Mouse (Mus musculus): ENCODE data around the gene Btbd9. TPM values are rescaled to one million over a fixed set of nuclear protein-coding genes. Genes with fewer than 3 reads are reported as not detected.

Btbd9 gene
- total and polyA plus RNA-seq, 3 experiments: 24.7 to 33.8 TPM; not detected in 1

- Histone ChIP-seq H3K9me3 (replicated peaks; ENCODE audit: insufficient read depth, low read length) (no peaks in the 10 kb centered on the region), H3K4me3 (ENCODE audit: control insufficient read depth in 1 of 2, insufficient read depth in 1 of 2, low read depth in 2 of 2, low read length in 2 of 2) (no peak overlapping the region), H3K27ac (ENCODE audit: control insufficient read depth, low read depth, low read length) (no peak overlapping the region), H3K36me3 (ENCODE audit: control insufficient read depth in 1 of 2, insufficient read depth in 2 of 2, low read length in 2 of 2) (no peaks in the 10 kb centered on the region), H3K27me3 (ENCODE audit: control insufficient read depth in 1 of 2, insufficient read depth in 2 of 2, low read length in 2 of 2) (no peaks in the 10 kb centered on the region), H3K4me1 (ENCODE audit: control insufficient read depth in 1 of 2, insufficient read depth in 2 of 2, low read length in 2 of 2) (no peaks in the 10 kb centered on the region), H3K9ac (ENCODE audit: control insufficient read depth, low read depth, low read length, poor library complexity, severe bottlenecking) (no peak overlapping the region), H3K79me2 (ENCODE audit: control insufficient read depth, insufficient read depth, low read length, poor library complexity) (no peaks in the 10 kb centered on the region)
- no peak for DNase-seq (ENCODE audit: low read depth, low spot score)
- TF ChIP-seq GABPA (IDR thresholded peaks at IDR 0.05; ENCODE audit: low read depth, low read length) (no peak), HCFC1 (IDR thresholded peaks at IDR 0.05; ENCODE audit: low read depth, low read length) (no peak), POLR2AphosphoS2 (IDR thresholded peaks at IDR 0.05; ENCODE audit: low read length) (no peak), MAFK (IDR thresholded peaks at IDR 0.05; ENCODE audit: borderline replicate concordance, low read depth, low read length) (no peak), MAZ (IDR thresholded peaks at IDR 0.05; ENCODE audit: low read depth, low read length) (no peak), POLR2A (IDR thresholded peaks at IDR 0.05; ENCODE audit: control insufficient read depth in 1 of 2, insufficient read depth in 1 of 2, low read depth in 1 of 2, low read length in 2 of 2, poor library complexity in 1 of 2) (no peak), MYB (IDR thresholded peaks at IDR 0.05; ENCODE audit: low read depth, low read length) (no peak)
These were observed 220.9 kb downstream of the Btbd9 start for GRCm38 (mm10) chr17:30355431-30355830.

GRCm38 (mm10) chr17:30354381-30354780 is 221.9 kb downstream of the Btbd9 start:
- no peak for TF ChIP-seq ZNF384 (IDR thresholded peaks at IDR 0.05; ENCODE audit: low read depth, low read length)
- Histone ChIP-seq H3K9me3 (replicated peaks; ENCODE audit: insufficient read depth, low read length) (no peaks in the 10 kb centered on the region), H3K27me3 (ENCODE audit: control insufficient read depth in 1 of 2, insufficient read depth in 2 of 2, low read length in 2 of 2) (no peaks in the 10 kb centered on the region), H3K4me3 (ENCODE audit: control insufficient read depth in 1 of 2, insufficient read depth in 1 of 2, low read depth in 2 of 2, low read length in 2 of 2) (no peak overlapping the region), H3K27ac (ENCODE audit: control insufficient read depth, low read depth, low read length) (no peak overlapping the region), H3K4me1 (ENCODE audit: control insufficient read depth in 1 of 2, insufficient read depth in 2 of 2, low read length in 2 of 2) (peaks cover 0 to 1% of the 10 kb centered on the region in 2 experiments; a peak in 2 of 4 replicates), H3K9ac (ENCODE audit: control insufficient read depth, low read depth, low read length, poor library complexity, severe bottlenecking) (no peak overlapping the region), H3K36me3 (ENCODE audit: control insufficient read depth in 1 of 2, insufficient read depth in 2 of 2, low read length in 2 of 2) (peaks cover 0 to 4% of the 10 kb centered on the region in 2 experiments; a peak in 2 of 4 replicates), H3K79me2 (ENCODE audit: control insufficient read depth, insufficient read depth, low read length, poor library complexity) (no peaks in the 10 kb centered on the region)
- DNase-seq (ENCODE audit: low read depth, low spot score): no peak

- Histone ChIP-seq H3K27ac (ENCODE audit: control insufficient read depth, low read depth, low read length) (peak overlapping the region; percentile 7; the same call in 1 of the 2 replicates), H3K4me1 (ENCODE audit: control insufficient read depth in 1 of 2, insufficient read depth in 2 of 2, low read length in 2 of 2) (peaks cover 6 to 25% of the 10 kb centered on the region in 2 experiments; a peak in 3 of 4 replicates), H3K4me3 (ENCODE audit: control insufficient read depth in 1 of 2, insufficient read depth in 1 of 2, low read depth in 2 of 2, low read length in 2 of 2) (no peak overlapping the region), H3K79me2 (ENCODE audit: control insufficient read depth, insufficient read depth, low read length, poor library complexity) (no peaks in the 10 kb centered on the region), H3K9ac (ENCODE audit: control insufficient read depth, low read depth, low read length, poor library complexity, severe bottlenecking) (no peak overlapping the region), H3K36me3 (ENCODE audit: control insufficient read depth in 1 of 2, insufficient read depth in 2 of 2, low read length in 2 of 2) (peaks cover 0 to 31% of the 10 kb centered on the region in 2 experiments; a peak in 2 of 4 replicates), H3K9me3 (replicated peaks; ENCODE audit: insufficient read depth, low read length) (no peaks in the 10 kb centered on the region), H3K27me3 (ENCODE audit: control insufficient read depth in 1 of 2, insufficient read depth in 2 of 2, low read length in 2 of 2) (no peaks in the 10 kb centered on the region)
- 0 out of 4 replicates have a peak, but pooled peaks of 1 of the 2 experiments have one; percentile 1 for TF ChIP-seq POLR2A (IDR thresholded peaks at IDR 0.05; ENCODE audit: control insufficient read depth in 1 of 2, insufficient read depth in 1 of 2, low read depth in 1 of 2, low read length in 2 of 2, poor library complexity in 1 of 2)
- no peak for TF ChIP-seq TAL1 (IDR thresholded peaks at IDR 0.05; ENCODE audit: low read length)
- DNase-seq (ENCODE audit: low read depth, low spot score): no peak
These were observed 228.3 kb downstream of the Btbd9 start for GRCm38 (mm10) chr17:30348031-30348430.

Data from MEL (cell line).